Mouse (Mus musculus) neural tube, postnatal 0 days (tissue): ENCODE data around the gene Tnni1. TPM values are rescaled to one million over a fixed set of nuclear protein-coding genes. Genes with fewer than 3 reads are reported as not detected.

Experiments used
- polyA plus RNA-seq: library from polyadenylated mRNA; unstranded; fragments of >200 nt; fragmentation: Nextera tagmentation; extraction: Ambion mirVana; gene quantifications from 2 replicates; pipeline ENCODE4 v1.2.1, GENCODE M21; 2015

Tnni1 gene
- polyA plus RNA-seq, result 1.6 and 2.5 TPM in 2 replicates

GRCm38 (mm10) chr1:135778780-135779535 is at the start of gene Tnni1:
TSS of gene Tnni1 (plus strand) at chr1:135779434.

GRCm38 (mm10) chr1:135765645-135766591 is 13.3 kb upstream of the Tnni1 start, which contains the start of gene Phlda3:
TSS of gene Phlda3 (plus strand) at chr1:135766119.

GRCm38 (mm10) chr1:135818481-135819086 is 39.4 kb downstream of the Tnni1 start, which contains the start of gene Lad1:
TSS of gene Lad1 (plus strand) at chr1:135818598.

GRCm38 (mm10) chr1:135835716-135836483 is 56.7 kb downstream of the Tnni1 start, which contains the start of gene Tnnt2:
TSS of gene Tnnt2 (plus strand) at chr1:135836354.

Other genes with a start within 250 kb of the Tnni1 start
- 35.8 and 46.4 TPM in 2 replicates for gene Nav1, start 172.1 kb upstream of the Tnni1 start, polyA plus RNA-seq
- gene Csrp1, start 59.4 kb upstream of the Tnni1 start, polyA plus RNA-seq, result 60.1 and 68.6 TPM in 2 replicates
- gene Phlda3, start 13.3 kb upstream of the Tnni1 start, polyA plus RNA-seq, result 91.0 and 97.6 TPM in 2 replicates
- gene Lad1, start 39.2 kb downstream of the Tnni1 start, polyA plus RNA-seq, result 0.25 and 0.50 TPM in 2 replicates
- gene Tnnt2, start 56.9 kb downstream of the Tnni1 start, polyA plus RNA-seq, result 2.2 and 3.4 TPM in 2 replicates
- 0.09 and 0.15 TPM in 2 replicates for gene Pkp1, start 139.8 kb downstream of the Tnni1 start, polyA plus RNA-seq
- gene Igfn1, start 226.9 kb downstream of the Tnni1 start, polyA plus RNA-seq, result not detected in 2 replicates
- 197 and 210 TPM in 2 replicates for gene Tmem9, start 228.7 kb downstream of the Tnni1 start, polyA plus RNA-seq